Mouse (Mus musculus): ENCODE measurements around the gene Cdk14. TPM values are rescaled to one million over a fixed set of nuclear protein-coding genes. Genes with fewer than 3 reads are reported as not detected.
"Not testable (repeated sequence)": the region's sequence is repeated elsewhere in the genome, so short reads cannot be mapped to it uniquely, and the experiment has no call there.

The Cdk14 gene
- total RNA-seq, 2 experiments from 2014 or later: 0.46 to 0.60 TPM

- no peak for ATAC-seq (replicated peaks; ENCODE audit: poor library complexity, severe bottlenecking)
Observed at GRCm38 (mm10) chr5:5274318-5274717, 145.8 kb downstream of the Cdk14 start.

GRCm38 (mm10) chr5:5266787-5267126, 153.4 kb downstream of the Cdk14 start:
- ATAC-seq (replicated peaks; ENCODE audit: poor library complexity, severe bottlenecking): no peak

- ATAC-seq (replicated peaks; ENCODE audit: poor library complexity, severe bottlenecking): peak; percentile 96
Observed at GRCm38 (mm10) chr5:5265861-5266786, 154.0 kb downstream of the Cdk14 start.

- ATAC-seq (replicated peaks; ENCODE audit: poor library complexity, severe bottlenecking): no peak
Observed at GRCm38 (mm10) chr5:5265401-5265841, 154.7 kb downstream of the Cdk14 start.

GRCm38 (mm10) chr5:5264712-5265111, 155.4 kb downstream of the Cdk14 start:
- ATAC-seq (replicated peaks; ENCODE audit: poor library complexity, severe bottlenecking): no peak

GRCm38 (mm10) chr5:5261725-5262296, 158.3 kb downstream of the Cdk14 start:
- ATAC-seq (replicated peaks; ENCODE audit: poor library complexity, severe bottlenecking): no peak

GRCm38 (mm10) chr5:5260966-5261724, 159.0 kb downstream of the Cdk14 start:
- ATAC-seq (replicated peaks; ENCODE audit: poor library complexity, severe bottlenecking): no peak

- ATAC-seq (replicated peaks; ENCODE audit: poor library complexity, severe bottlenecking): no peak
Observed at GRCm38 (mm10) chr5:5260309-5260708, 159.8 kb downstream of the Cdk14 start.

- ATAC-seq (replicated peaks; ENCODE audit: poor library complexity, severe bottlenecking): no peak
Observed at GRCm38 (mm10) chr5:5254391-5254790, 165.7 kb downstream of the Cdk14 start.

GRCm38 (mm10) chr5:5253177-5253576, 166.9 kb downstream of the Cdk14 start:
- ATAC-seq (replicated peaks; ENCODE audit: poor library complexity, severe bottlenecking): no peak

- no peak for ATAC-seq (replicated peaks; ENCODE audit: poor library complexity, severe bottlenecking)
Observed at GRCm38 (mm10) chr5:5247671-5248070, 172.4 kb downstream of the Cdk14 start.

GRCm38 (mm10) chr5:5246534-5247175, 173.5 kb downstream of the Cdk14 start:
- ATAC-seq (replicated peaks; ENCODE audit: poor library complexity, severe bottlenecking): no peak

GRCm38 (mm10) chr5:5245182-5245581, 174.9 kb downstream of the Cdk14 start:
- ATAC-seq (replicated peaks; ENCODE audit: poor library complexity, severe bottlenecking): 0 out of 2 replicates have a peak, but pooled peaks have one; percentile 12

- ATAC-seq (replicated peaks; ENCODE audit: poor library complexity, severe bottlenecking): peak; percentile 90
Observed at GRCm38 (mm10) chr5:5243648-5244047, 176.5 kb downstream of the Cdk14 start.

- no peak for ATAC-seq (replicated peaks; ENCODE audit: poor library complexity, severe bottlenecking)
Observed at GRCm38 (mm10) chr5:5242704-5243103, 177.4 kb downstream of the Cdk14 start.

- ATAC-seq (replicated peaks; ENCODE audit: poor library complexity, severe bottlenecking): no peak
Observed at GRCm38 (mm10) chr5:5241088-5241487, 179.0 kb downstream of the Cdk14 start.

- no peak for ATAC-seq (replicated peaks; ENCODE audit: poor library complexity, severe bottlenecking)
Observed at GRCm38 (mm10) chr5:5240121-5240520, 180.0 kb downstream of the Cdk14 start.

- not testable (repeated sequence) for ATAC-seq (replicated peaks; ENCODE audit: poor library complexity, severe bottlenecking)
Observed at GRCm38 (mm10) chr5:5234935-5235334, 185.2 kb downstream of the Cdk14 start.

- ATAC-seq (replicated peaks; ENCODE audit: poor library complexity, severe bottlenecking): no peak
Observed at GRCm38 (mm10) chr5:5226966-5227365, 193.1 kb downstream of the Cdk14 start.

GRCm38 (mm10) chr5:5211780-5212135, 208.4 kb downstream of the Cdk14 start:
- ATAC-seq (replicated peaks; ENCODE audit: poor library complexity, severe bottlenecking): no peak

All from granulocyte monocyte progenitor cell, adult 5-6 weeks (primary cell).